ENCODE assay signal across 30 mouse cellular contexts in genomic region chr13:93345854-93346253, GRCm38 (mm10). TPM values are rescaled to one million over a fixed set of nuclear protein-coding genes. Genes with fewer than 3 reads are reported as not detected.
DNase-seq lines count a peak whose midpoint lies in the region; ATAC-seq and TF ChIP-seq lines count a peak whose summit lies in the region.
"Had no signal": no experiment of that assay in that cellular context is flagged by ENCODE, and none has a peak within 500 bp of the region (broad histone marks: within the 10 kb centered on the region; RNA-seq: fewer than 3 reads in every experiment).

No protein-coding gene starts in this region.

- 25% methylated on average over 3 of the region's 3 CpGs for WGBS in liver, embryonic 14.5 days (ENCODE audit: insufficient replicate concordance)

- DNase-seq in c-Kit-positive CD71-positive TER-119-negative erythroid progenitor cells, embryonic 14.5 days (ENCODE audit: low read depth), result peak; percentile 41
- peak; percentile 42 to 60 (median 42) for DNase-seq in liver, embryonic 14.5 days (ENCODE audit: low read depth in 3 of 3, low spot score in 3 of 3)
- DNase-seq in adrenal gland, postnatal 25 days, result no peak
- DNase-seq in thymus, postnatal 4 days, result no peak
- DNase-seq in right cerebral cortex, postnatal 14 days, result no peak
- DNase-seq: adrenal gland, postnatal 14 days; B cell, adult 2 months; cerebellum, adult 2 months; cerebellum, postnatal 14 days; gastrocnemius, postnatal 10 days; heart, postnatal 14 days; kidney, adult 18-20 months; kidney, postnatal 25 days; lung, adult 2 months; lung, postnatal 10 days; spleen, adult 18-20 months; thymus, adult 2 months; thymus, postnatal 36 days had no signal

- no peaks in the 10 kb centered on the region for H3K27me3 ChIP-seq in liver, embryonic 14.5 days (ENCODE audit: control insufficient read depth, insufficient read depth, low read length)
- H3K27me3 ChIP-seq: forebrain, embryonic 13.5 days; hindbrain, embryonic 15.5 days; kidney, embryonic 15.5 days; limb, embryonic 13.5 days; midbrain, embryonic 13.5 days; neural tube, embryonic 15.5 days; Patski had no signal

- no peak for TF ChIP-seq CTCF in liver, embryonic 14.5 days (IDR thresholded peaks at IDR 0.05; ENCODE audit: low read depth)

- no peaks in the 10 kb centered on the region for H3K36me3 ChIP-seq in liver, embryonic 14.5 days (replicated peaks; ENCODE audit: control insufficient read depth, insufficient read depth, low read depth)

- peak overlapping the region; percentile 25; the same call in 1 of the 2 replicates for H3K4me2 ChIP-seq in liver, embryonic 14.5 days (ENCODE audit: low read depth)
- H3K4me2 ChIP-seq: forebrain, embryonic 13.5 days; hindbrain, embryonic 15.5 days; kidney, embryonic 15.5 days; limb, embryonic 13.5 days; midbrain, embryonic 13.5 days; neural tube, embryonic 15.5 days had no signal

- no peak overlapping the region for H3K4me3 ChIP-seq in liver, embryonic 14.5 days (ENCODE audit: insufficient read depth in 1 of 2, low read depth in 2 of 2, low read length in 2 of 2)
- H3K4me3 ChIP-seq: forebrain, embryonic 13.5 days; hindbrain, embryonic 10.5 days; hindbrain, embryonic 15.5 days; kidney, embryonic 15.5 days; layer of hippocampus, adult 2 months; limb, embryonic 13.5 days; midbrain, embryonic 13.5 days; neural tube, embryonic 15.5 days had no signal

- TF ChIP-seq EP300 in liver, embryonic 14.5 days (IDR thresholded peaks at IDR 0.05; ENCODE audit: low read depth), result peak; percentile 90

- peak; percentile 36 for ATAC-seq in erythroid progenitor cell, adult 5-6 weeks (replicated peaks; ENCODE audit: low FRiP score, poor library complexity, severe bottlenecking)
- peak; percentile 88 for ATAC-seq in liver, embryonic 14.5 days (ENCODE audit: insufficient read depth)
- peak; percentile 82 for ATAC-seq in megakaryocyte-erythroid progenitor cell, adult 5-6 weeks (replicated peaks; ENCODE audit: low FRiP score, low TSS enrichment, poor library complexity, severe bottlenecking)
- ATAC-seq: forebrain, embryonic 13.5 days; inflammation-experienced regulatory T-cells, adult 6 months; midbrain, embryonic 13.5 days; Patski had no signal

- peak overlapping the region; percentile 49 for H3K27ac ChIP-seq in liver, embryonic 14.5 days
- H3K27ac ChIP-seq: forebrain, embryonic 13.5 days; hindbrain, embryonic 10.5 days; hindbrain, embryonic 15.5 days; kidney, embryonic 15.5 days; layer of hippocampus, adult 2 months; limb, embryonic 13.5 days; midbrain, embryonic 13.5 days; neural tube, embryonic 15.5 days had no signal

- no peak overlapping the region for H3K9ac ChIP-seq in liver, embryonic 14.5 days (replicated peaks)
- H3K9ac ChIP-seq: forebrain, embryonic 13.5 days; hindbrain, embryonic 15.5 days; kidney, embryonic 15.5 days; limb, embryonic 13.5 days; midbrain, embryonic 13.5 days; neural tube, embryonic 15.5 days had no signal

- H3K4me1 ChIP-seq in liver, embryonic 14.5 days (replicated peaks; ENCODE audit: control insufficient read depth in 2 of 2, insufficient read depth in 2 of 2, low read length in 1 of 2), result peaks cover 16 to 28% of the 10 kb centered on the region in 2 experiments
- H3K4me1 ChIP-seq: forebrain, embryonic 13.5 days; hindbrain, embryonic 10.5 days; hindbrain, embryonic 15.5 days; kidney, embryonic 15.5 days; limb, embryonic 13.5 days; midbrain, embryonic 13.5 days; neural tube, embryonic 15.5 days had no signal

- H3K9me3 ChIP-seq in liver, embryonic 14.5 days (ENCODE audit: control insufficient read depth, low read length), result no peaks in the 10 kb centered on the region
- H3K9me3 ChIP-seq: forebrain, embryonic 13.5 days; hindbrain, embryonic 10.5 days; hindbrain, embryonic 15.5 days; kidney, embryonic 15.5 days; limb, embryonic 13.5 days; midbrain, embryonic 13.5 days; neural tube, embryonic 15.5 days had no signal

RNA-seq across cellular contexts. Expression of gene Homer1, which starts 46.4 kb away (rescaled TPM):
- total RNA-seq in erythroid progenitor cell, adult 5-6 weeks (2015; ENCODE audit: low replicate concordance), result 4.2 and 9.4 TPM in 2 replicates
- total RNA-seq in erythroid progenitor cell, adult 5-6 weeks (2017; ENCODE audit: low replicate concordance), result 8.5 and 8.7 TPM in 2 replicates
- 2.6 and 3.7 TPM in 2 replicates for polyA plus RNA-seq in liver, embryonic 14.5 days (2012; rRNA removed)
- polyA plus RNA-seq in liver, embryonic 14.5 days (2014; fragmentation: Nextera tagmentation; extraction: Ambion mirVana), result 3.0 TPM in 2 replicates
- total RNA-seq in megakaryocyte-erythroid progenitor cell, adult 5-6 weeks (2014; fragmentation: Nextera tagmentation), result 11.5 and 11.6 TPM in 2 replicates
- total RNA-seq in megakaryocyte-erythroid progenitor cell, adult 5-6 weeks (2017), result 14.1 and 21.1 TPM in 2 replicates
- 27.1 and 30.4 TPM in 2 replicates for total RNA-seq in adrenal gland, postnatal 25 days (2021)

Comparison
In these comparisons a context has a peak if more than half of its experiments do, and no peak if none do; other contexts are left out.
1. DNase-seq: peak in c-Kit-positive CD71-positive TER-119-negative erythroid progenitor cells, embryonic 14.5 days (single experiment) and liver, embryonic 14.5 days (3 of 3); none in adrenal gland, postnatal 25 days (single experiment), thymus, postnatal 4 days (single experiment) and right cerebral cortex, postnatal 14 days (single experiment).
2. ATAC-seq: peak in every context shown above with its lines; median percentile 88 in liver, embryonic 14.5 days; 82 in megakaryocyte-erythroid progenitor cell, adult 5-6 weeks; 36 in erythroid progenitor cell, adult 5-6 weeks.